Mouse (Mus musculus): ENCODE data around the gene Gm20219.
A peak's percentile ranks its signal among the peaks of the same experiment; 100 is the strongest.

The Gm20219 gene

DNA sequence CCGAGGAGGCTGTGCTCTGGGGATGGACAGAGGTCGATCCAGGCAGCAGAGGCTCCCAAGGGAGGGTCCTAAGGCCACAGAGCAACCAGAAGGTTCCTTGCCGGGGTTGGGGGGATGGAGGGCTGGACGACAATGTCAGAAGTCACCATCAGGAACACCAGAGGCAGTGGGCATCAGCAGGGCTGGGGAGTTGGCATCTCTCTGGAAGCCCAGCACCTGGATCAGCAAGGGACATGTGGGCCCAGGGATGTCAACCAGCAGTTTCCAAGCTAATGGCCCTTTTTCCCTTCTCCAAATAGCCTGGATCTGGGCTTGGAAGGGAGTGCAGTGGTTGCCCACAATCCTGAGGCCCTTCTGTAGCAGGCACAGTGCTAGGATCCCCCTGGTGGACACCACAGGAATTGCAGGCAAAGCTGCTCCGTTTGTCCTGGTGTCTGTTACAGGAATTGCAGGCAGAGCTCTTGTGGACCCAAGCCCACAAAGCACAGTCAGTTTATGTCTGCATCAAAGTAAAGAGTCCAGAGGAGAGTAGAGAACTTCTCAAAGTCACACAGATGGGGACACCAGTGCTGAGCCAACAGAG is 1.3 kb downstream of the Gm20219 start:
- peak; percentile 64 for DNase-seq

DNA sequence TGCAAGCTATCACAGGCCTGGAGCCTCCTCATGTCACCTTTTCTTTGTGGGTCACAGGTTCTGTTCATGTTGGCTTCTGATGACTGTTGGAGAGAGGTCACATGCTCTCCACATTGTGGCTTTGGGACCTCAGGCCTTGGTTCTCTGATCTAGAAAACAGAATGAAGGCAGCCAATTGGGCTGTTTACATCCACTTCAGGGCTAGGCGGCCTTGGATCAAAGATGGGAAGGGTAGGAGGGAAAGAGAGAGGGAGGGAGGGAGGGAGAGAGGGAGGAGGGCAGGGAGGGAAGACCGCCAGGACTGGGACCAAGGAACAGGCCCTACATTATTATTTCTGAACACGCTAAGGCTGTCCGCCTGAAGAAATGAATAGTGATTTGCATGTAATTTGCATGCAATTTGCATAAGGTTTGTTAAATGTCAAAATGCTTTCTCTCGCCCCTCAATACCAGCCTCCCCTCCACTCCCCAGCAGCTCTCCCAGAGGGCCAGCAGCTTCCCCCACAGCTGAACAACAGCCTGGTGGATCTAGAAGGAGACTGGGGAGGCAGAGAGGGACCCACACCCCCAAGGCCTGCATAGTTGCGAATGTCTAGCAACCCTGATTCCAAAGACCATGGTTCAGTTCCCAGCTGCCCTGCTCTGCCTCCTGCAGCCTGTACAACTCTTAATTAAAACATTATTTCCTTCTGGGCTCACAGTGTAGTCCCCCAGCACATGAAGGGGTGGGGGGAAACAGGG is 2.2 kb downstream of the Gm20219 start:
- peak; percentile 17 for DNase-seq

DNA sequence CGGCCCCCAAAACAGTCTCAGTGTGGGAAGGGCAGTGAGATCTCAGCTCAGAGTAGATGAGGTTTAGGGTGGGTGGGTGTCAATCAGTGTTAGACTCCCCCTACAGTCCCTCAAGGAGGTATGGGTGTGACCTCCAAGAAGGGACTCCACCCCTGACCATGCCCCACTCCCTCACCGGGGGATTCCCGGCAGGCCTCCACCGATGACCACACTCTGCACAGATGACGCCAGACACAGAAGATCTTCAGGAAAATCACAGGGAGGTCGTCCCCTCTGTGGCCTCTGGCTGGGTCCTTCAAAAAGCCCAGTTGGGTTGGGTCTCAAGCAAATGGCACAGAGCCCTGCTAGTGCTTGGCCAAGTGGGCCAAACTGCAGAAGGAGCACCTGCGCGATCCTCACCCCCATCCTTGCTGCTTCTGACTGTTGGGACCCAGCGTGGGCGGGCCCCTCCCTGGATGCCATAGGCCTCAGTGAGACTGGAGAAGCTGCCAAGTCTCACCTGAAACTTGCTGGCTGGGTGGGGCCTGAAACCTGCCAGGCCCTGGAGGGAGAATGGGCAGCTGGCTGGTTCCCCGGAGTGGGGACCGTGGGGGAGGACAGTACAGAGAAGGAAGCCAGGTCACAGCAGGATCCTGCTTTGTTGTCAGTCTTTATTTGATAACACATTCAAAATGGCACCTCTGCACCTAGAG is 3.3 kb downstream of the Gm20219 start:
- peak; percentile 37 for DNase-seq

DNA sequence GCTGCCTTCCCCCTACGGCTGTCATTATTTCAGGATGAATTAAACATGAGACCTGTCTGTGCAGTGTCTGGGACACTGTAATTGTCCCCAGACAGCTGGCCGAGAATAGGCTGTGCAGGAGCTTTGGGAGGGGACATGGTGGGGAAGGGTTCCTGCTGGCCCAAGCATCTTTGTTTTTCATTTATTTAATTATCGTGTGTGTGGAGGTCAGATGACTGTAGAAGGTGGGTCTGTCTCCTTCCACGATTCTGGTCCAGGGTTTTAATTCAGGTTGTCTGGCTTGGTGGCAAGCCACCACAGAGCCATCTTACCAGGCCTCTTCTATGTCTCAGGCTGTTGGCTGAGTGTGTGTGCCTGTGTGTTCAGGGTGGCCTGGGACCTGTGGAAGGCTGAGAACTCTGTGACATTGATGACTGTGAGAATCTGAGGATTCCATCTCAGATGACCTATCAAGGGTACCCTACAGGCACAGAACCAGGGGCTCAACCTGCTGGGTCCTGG is 5.5 kb downstream of the Gm20219 start:
- DNase-seq = peak; percentile 14

DNA sequence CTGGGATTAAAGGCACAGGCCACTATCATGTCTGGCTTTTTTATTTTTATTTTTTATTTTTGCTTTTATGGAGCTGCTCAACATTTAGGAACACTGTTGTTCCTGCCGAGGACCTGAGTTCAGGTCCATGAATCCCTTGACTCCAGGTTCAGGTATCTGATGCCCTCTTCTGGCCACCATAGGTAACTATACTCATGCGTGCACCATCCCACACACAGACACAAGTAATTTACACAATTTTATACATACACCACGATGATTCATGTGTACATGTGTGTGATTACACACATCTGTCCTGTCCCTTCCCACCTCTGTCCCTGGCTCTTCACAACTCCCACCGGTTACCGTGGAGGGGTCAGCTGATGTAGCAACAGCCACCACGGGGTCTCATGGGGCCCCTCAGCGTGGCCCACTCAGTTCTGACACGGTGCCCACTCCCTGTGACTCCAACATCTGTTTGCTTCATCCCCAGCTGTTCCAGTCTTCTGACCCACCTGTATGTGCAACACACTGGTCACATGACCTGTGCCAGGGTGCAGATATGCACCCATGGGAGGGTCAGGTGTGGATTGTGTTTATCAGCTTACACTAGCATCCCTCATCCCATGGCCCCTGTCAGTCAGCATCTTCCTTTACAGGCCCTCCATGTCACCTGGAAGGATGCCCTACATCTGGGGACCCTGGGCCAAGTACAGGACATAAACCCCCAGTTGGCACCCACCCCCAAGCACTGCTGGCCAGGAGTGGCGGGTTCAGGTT is 6.2 kb downstream of the Gm20219 start:
- peak; percentile 61 for DNase-seq

DNA sequence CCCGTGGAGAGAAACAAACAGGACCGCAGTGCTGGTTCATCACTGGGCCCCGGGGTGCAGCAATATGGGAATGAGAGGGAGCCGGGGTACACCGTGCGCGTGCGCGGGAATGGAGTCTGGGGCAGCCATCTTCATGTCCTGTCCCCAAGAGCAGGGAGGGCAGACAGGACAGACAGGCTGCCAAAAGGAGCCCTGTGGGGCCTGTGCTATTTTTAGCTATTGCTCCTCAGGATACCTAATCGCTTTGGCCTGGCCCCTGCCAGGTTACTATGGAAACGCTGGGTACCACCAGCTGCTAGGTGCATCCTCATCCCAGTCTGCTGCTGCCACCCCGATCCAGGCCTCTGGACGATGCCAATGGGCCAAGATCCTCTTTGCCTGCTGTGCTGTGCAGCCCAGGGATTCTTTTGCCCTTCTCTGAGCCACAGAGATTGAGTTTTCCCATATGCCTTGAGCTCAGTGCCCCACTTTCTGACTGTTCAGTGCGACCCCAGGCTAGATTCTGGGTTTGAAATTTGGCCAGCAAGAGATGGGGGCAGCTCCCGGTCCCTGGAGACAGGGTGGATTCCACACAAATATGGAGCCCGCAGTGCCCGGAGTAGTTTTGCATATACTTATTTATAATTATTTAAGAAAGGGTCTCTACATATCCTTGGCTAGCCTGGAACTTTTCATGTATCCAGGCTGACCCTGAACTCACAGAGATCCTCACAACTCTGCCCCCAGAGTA is 6.9 kb downstream of the Gm20219 start:
- DNase-seq = peak; percentile 95

DNA sequence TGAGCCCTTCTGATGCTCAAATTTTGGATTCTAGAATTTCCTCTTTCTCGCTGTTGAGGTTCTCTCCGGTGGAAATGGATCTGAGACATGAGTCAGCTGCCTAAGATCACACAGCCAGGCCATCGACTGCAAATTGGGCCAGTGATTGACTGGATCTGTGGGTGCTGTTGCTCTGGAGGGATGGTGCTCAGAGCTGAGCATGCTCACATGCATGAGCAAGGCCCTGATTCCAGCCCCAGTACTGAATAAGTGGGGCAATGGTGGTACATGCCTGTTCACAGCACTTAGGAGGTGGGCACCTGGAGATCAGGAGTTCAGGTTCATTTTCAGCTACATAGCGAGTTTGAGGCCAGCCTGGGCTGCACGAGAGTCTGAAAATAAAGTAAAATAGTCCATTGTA is 7.6 kb downstream of the Gm20219 start:
- no peak for DNase-seq

DNA sequence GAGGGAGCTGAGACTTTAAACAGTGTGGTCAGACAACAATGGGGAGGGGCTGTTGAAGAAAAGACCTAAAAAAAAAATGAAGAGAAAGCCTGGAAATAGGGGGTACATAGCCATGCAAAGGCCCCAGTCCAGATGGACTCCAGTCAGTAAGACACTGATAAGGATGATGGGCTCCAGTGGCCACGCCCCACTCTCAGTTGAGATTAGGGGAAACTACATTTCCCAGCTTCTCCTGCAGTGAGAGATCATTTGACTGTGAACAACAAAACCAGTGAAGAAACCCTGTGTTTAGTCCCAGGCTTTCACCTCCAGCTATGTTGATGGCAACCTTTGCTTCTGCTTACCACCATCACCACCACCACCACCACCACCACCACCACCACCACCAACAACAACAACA is 8.2 kb downstream of the Gm20219 start:
- peak; percentile 7 for DNase-seq

DNA sequence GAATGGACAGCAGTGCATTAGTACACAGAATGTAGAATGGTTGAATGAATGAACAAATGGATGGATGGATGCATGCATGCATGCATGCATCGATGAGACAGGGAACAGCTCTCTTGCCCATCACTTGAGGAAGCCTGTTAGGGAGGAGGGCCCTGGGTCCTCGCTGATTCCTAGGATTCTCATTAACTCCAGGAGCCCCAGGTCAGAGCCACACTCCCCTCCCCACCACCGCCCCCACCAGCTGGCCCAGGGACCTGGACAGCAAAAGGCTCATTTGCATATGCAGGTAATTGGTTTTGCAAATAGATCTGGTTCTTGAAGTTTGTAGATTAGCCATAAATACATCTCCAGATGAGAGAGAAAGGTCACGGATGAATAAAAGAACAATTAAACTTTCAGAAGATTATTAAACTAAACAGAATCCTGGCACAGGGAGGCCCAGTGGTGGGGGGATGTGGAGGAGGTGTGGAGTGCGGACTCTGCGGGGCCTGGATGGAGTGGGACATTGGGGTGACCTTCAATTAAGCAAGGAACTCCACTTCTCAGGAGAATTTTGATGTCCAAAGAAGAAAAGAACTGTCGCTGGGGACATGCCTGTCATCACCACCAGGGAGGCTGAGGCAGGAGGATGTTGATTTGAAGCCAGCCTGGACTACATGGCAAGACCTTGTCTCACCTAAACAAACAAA is 9.3 kb downstream of the Gm20219 start:
- no peak for DNase-seq

DNA sequence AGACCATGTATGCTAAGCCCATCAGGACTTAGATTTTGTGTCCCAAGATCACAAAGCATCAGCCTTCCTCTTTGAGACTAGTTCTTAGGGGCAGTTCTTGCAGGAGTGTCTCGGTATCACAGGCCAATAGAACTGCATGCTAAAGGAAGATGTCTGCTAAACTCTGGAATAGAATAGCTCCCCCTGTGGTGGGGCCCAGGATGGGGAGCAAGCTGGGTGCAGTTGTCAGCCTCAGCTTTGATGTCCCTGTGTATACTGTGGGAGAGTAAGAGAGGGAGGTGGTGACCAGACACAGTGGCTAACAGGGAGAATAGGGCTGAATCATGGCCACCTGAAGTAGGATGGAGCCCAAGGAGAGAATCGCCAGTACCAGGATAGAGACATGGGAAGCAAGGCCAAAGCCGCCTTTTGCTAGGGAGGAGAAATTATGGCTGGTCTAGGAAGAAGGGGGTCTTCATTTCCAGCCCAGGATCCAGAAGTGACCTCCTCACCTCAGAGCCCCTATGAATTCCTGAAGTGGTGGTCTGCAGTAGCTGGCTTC is 10.4 kb downstream of the Gm20219 start:
- DNase-seq = peak; percentile 11

DNA sequence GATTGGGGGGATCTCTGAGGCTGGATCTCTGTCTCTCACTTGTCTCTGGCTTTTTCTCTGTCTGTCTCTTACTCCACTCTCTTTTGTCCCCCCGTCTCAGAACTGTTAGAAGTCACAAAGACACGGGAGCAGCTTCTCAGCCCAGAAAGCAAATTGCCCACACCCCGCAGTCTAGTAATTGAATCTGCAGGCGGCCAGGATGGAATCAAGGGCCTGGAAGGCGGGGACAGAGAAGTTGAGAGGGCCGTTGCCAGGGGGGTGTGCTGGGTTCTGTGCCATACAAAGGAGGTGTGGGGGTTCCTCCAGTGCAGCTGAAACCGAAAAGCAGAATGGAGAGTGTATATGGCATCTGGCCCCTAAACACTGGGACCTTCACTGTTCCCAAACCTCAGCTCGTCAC is 11.5 kb downstream of the Gm20219 start:
- DNase-seq = peak; percentile 4

DNA sequence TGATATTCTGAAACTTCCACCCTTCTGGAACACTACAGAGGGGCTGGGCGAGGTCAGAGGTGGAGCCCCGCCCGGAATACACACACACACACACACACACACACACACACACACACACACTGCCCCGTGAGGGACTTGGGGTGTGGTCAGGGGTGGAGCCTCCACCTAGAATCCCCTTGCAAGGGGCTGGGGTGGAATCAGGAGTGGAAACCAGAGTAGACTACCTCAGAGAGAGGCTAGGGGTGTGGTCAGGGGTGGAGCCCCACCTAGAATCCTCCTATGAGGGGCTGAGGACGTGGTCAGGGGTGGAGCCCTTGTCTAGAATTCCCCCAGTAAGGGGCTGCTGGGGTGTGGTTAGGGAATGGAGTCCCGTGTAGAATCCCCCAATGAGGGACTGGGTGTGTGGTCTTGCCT is 13.6 kb downstream of the Gm20219 start:
- DNase-seq = peak; percentile 5

DNA sequence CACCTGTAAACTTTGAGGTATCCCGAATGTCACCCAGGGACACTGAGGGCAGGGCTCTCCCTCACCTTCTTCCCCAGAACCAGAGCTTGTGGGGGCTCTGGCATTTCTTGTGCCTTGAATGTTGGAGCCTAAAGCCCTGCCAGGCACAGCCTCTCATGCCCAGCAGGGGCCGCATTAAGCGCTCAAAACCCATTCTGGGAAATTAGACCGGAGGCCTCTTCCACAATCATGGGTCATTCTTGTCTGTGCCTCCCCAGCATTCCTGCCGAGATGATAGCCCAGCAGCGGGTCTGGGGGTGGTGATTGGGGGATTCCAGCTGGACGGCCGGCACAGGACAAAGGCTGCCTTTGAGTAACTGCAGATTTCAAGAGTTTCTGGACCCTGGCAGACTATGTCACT is 16.3 kb downstream of the Gm20219 start:
- DNase-seq = peak; percentile 30

DNA sequence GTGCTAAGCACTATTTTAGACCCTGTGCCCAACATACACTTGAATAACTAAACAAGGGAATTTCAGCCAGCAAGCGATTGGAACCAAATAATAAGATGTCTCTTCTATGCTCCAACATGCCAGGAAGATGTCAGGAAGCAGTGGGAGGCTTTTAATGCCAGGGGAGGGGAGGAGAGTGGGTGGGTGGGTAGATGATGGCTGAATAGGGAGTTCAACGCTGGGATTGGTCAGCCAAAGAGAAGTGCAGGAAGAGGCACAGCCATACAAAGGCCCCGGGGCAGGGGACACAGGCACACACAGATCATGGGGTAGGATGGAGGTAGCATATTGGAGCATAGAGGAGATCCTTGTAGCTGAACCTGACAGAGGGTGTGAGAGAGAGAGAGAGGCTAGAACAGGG is 17.3 kb downstream of the Gm20219 start:
- DNase-seq = no peak

DNA sequence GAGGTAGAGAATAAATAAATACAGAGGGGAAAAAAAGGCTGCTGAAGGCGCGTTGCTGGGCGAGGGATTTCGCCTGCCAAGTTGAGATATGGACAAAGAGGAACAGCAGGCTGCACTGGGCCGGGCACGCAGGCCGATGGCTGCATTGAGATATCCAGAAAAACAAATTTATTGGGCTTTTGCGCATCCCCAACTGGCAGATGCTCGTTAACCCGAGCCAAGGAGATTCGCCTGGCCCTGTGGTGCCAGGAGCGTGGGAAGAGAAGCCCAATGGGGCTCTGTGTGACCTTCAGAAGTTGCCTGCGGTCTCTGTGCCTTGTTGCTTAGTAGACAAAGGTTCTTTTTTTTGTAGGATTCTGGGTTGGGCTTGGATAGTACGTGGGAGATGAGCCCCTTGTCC is 18.0 kb downstream of the Gm20219 start:
- DNase-seq = no peak

DNA sequence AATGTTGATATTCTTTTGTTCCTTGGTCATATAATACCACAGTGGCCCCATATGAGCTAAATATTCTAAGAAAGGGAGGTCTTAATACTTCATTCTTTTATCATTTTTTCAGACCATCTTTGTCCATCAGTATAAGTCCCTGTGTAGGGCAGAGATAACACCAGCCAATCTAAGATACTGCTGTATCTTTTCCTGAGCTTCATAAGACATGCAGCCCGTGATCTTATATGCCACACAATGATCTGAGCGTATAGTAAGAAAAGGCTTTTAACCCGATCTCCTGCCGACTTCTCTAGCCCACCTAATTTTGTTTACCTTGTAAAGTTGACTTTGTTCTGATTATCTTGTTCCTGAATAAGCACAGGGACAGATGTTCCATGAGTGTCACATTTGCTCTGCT is 29.2 kb downstream of the Gm20219 start:
- DNase-seq = no peak

DNA sequence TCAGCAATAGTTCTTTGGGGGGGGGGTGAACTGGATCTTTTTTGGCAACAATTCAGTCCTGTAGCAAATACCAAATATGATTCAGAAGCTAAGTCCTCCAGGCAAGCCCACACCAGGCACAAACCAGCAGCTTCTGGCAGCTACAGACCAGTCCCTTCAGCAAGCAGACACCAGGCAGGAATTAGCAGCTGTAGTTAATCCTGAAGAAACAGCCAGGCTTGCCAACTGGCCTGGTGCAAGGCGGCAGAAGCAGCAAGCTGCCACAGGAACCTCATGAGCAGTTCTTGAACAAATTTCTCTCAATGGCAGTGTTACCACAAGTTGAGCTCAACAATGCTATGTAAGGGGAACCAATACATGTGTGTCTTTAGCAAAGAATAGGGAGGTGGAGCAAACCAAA is 31.4 kb downstream of the Gm20219 start:
- DNase-seq = no peak

DNA sequence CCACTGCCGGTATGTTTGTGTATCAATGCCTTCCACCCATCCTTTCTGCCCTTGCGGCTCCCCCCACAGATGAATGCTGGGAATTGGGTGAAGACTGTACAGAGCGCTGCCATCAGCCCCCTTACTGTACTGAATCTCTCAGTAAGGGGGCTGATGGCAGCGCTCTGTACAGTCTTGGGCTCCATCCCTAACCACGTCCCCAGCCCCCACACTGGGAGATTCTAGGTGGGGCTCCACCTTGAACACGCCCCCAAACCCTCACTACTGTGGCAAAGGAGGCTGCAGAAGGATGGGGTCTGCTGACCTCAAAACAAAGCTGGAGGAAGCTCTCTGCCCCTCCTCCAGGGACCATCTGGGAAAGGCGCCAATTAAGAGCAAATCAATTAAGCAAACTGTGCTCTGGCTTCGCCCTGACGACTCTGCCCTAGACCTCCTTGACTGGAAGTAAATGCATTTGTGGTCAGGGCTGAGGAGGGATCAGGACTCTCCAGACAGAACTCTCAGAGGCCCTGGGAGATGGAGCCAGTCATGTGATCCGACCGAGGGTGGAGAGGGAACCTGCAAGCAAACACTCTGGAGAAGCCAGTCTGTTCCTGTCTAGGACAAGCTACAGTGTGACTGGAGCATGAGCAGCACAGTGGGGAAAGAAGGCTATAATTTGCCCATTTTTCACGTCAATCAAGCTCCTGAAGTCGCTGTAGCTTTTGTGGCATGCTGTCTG is 38.3 kb downstream of the Gm20219 start:
- no peak for DNase-seq

DNA sequence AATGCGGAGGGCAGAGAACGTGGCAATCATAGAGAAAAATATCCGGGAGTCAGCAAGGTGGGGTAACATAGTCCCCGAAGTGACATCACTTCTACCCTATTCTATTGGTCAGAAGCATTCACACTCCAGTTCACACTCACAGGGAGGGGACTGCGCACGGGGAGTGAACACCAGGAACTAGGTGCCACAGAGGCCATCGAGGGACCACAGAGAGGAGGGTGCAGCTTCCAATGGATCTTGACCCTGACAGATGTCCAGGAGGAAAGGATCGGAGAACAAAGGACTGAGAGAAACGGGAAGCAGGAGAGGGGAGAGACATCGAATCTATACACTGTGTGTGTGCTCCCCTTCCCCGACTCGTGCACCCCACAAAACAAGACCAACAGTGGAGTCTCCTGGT is 39.3 kb downstream of the Gm20219 start:
- peak; percentile 1 for DNase-seq

DNA sequence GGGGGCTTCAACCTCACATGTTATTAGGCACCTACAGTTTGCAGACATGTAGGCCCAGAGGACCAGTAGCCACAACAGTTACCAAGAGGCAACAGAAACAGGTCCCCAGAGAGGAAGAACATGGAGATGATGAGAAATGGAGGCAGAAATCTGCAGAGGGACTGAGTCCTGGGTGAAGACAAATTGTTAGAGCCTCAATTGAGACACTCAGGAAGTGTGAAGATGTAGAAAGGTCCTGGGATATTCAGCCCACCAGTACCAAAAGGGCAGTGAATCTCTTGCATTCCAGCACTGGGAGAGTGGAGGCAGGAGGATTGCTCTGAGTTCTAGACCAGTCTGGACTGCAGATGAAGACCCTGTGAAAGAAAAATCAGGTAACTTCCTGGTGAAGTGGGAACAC is 39.9 kb downstream of the Gm20219 start:
- peak; percentile 1 for DNase-seq

DNA sequence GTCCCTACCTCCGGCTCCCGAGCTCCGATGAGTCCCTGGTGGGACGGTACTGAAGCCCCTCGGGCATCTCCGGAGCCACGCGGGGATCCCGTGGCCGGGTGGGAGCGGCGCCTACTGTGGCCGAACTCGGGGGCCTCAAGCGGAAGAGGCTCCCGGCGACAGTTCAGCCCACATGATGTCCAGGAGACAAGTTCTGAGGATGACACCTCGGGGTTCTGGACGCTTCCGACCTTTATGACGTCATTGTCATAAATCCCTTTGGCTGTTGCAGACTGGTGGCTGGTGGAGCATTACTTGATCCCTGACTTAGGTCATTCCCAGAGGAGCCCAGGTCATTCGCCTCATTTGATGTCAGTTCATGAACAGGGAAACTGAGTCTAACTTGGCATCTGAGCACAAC is 41.9 kb downstream of the Gm20219 start, which contains the start of gene Znrf4:
Gene Znrf4, minus strand, starts transcription at position 122 of the 400 bp plus-strand sequence.
- no peak for DNase-seq
